Mouse (Mus musculus): ENCODE measurements around the gene Il33. TPM values are rescaled to one million over a fixed set of nuclear protein-coding genes. Genes with fewer than 3 reads are reported as not detected.
"Not testable (repeated sequence)": the region's sequence is repeated elsewhere in the genome, so short reads cannot be mapped to it uniquely, and the experiment has no call there.

Gene Il33
- polyA plus RNA-seq, 1 experiment: 3.1 TPM

GRCm38 (mm10) chr19:29930296-29930695 lies 5.4 kb downstream of the Il33 start:
- Histone ChIP-seq H3K36me3 (ENCODE audit: control insufficient read depth, insufficient read depth, low read length) (no peaks in the 10 kb centered on the region), H3K4me1 (ENCODE audit: control insufficient read depth, insufficient read depth, insufficient read length) (no peaks in the 10 kb centered on the region), H3K27me3 (ENCODE audit: control insufficient read depth, insufficient read depth, low read length) (no peaks in the 10 kb centered on the region), H3K4me3 (ENCODE audit: extremely low read depth, insufficient read depth, insufficient read length) (no peak overlapping the region), H3K27ac (ENCODE audit: insufficient read depth, low read length) (no peak overlapping the region)
- TF ChIP-seq POLR2A (IDR thresholded peaks at IDR 0.05; ENCODE audit: low read depth, low read length) (no peak), CTCF (IDR thresholded peaks at IDR 0.05; ENCODE audit: extremely low read depth, insufficient read depth, insufficient read length, insufficient replicate concordance) (no peak)
- no peak for DNase-seq (ENCODE audit: low read depth in 1 of 2, low spot score in 2 of 2)
- WGBS: 68% methylated on average over 5 of the region's 5 CpGs

GRCm38 (mm10) chr19:29937445-29937844 lies 12.5 kb downstream of the Il33 start:
- Histone ChIP-seq H3K27me3 (ENCODE audit: control insufficient read depth, insufficient read depth, low read length) (no peaks in the 10 kb centered on the region), H3K4me1 (ENCODE audit: control insufficient read depth, insufficient read depth, insufficient read length) (no peaks in the 10 kb centered on the region; the same call in 1 of the 2 replicates), H3K4me3 (ENCODE audit: extremely low read depth, insufficient read depth, insufficient read length) (no peak overlapping the region), H3K36me3 (ENCODE audit: control insufficient read depth, insufficient read depth, low read length) (no peaks in the 10 kb centered on the region), H3K27ac (ENCODE audit: insufficient read depth, low read length) (no peak overlapping the region)
- DNase-seq (ENCODE audit: low read depth in 1 of 2, low spot score in 2 of 2): no peak
- 25% methylated on average over 8 of the region's 8 CpGs for WGBS
- no peak for TF ChIP-seq CTCF (IDR thresholded peaks at IDR 0.05; ENCODE audit: extremely low read depth, insufficient read depth, insufficient read length, insufficient replicate concordance)
- TF ChIP-seq POLR2A (IDR thresholded peaks at IDR 0.05; ENCODE audit: low read depth, low read length): no peak

GRCm38 (mm10) chr19:29940239-29940638 lies 15.3 kb downstream of the Il33 start:
- no peak for DNase-seq (ENCODE audit: low read depth in 1 of 2, low spot score in 2 of 2)
- TF ChIP-seq CTCF (IDR thresholded peaks at IDR 0.05; ENCODE audit: extremely low read depth, insufficient read depth, insufficient read length, insufficient replicate concordance) (no peak), POLR2A (IDR thresholded peaks at IDR 0.05; ENCODE audit: low read depth, low read length) (no peak)
- H3K27ac ChIP-seq (ENCODE audit: insufficient read depth, low read length): no peak overlapping the region

GRCm38 (mm10) chr19:29941208-29941607 lies 16.3 kb downstream of the Il33 start:
- Histone ChIP-seq H3K27ac (ENCODE audit: insufficient read depth, low read length) (no peak overlapping the region), H3K4me1 (ENCODE audit: control insufficient read depth, insufficient read depth, insufficient read length) (peaks cover 5% of the 10 kb centered on the region; the same call in 1 of the 2 replicates), H3K4me3 (ENCODE audit: extremely low read depth, insufficient read depth, insufficient read length) (no peak overlapping the region), H3K27me3 (ENCODE audit: control insufficient read depth, insufficient read depth, low read length) (no peaks in the 10 kb centered on the region), H3K36me3 (ENCODE audit: control insufficient read depth, insufficient read depth, low read length) (no peaks in the 10 kb centered on the region)
- TF ChIP-seq CTCF (IDR thresholded peaks at IDR 0.05; ENCODE audit: extremely low read depth, insufficient read depth, insufficient read length, insufficient replicate concordance) (no peak), POLR2A (IDR thresholded peaks at IDR 0.05; ENCODE audit: low read depth, low read length) (no peak)
- no peak for DNase-seq (ENCODE audit: low read depth in 1 of 2, low spot score in 2 of 2)
- 93% methylated on average over 7 of the region's 7 CpGs for WGBS

More at GRCm38 (mm10) chr19:29940239-29940638, 15.3 kb downstream of the Il33 start:
- H3K4me1 ChIP-seq (ENCODE audit: control insufficient read depth, insufficient read depth, insufficient read length): no peaks in the 10 kb centered on the region; the same call in 1 of the 2 replicates
- whole genome bisulfite sequencing: 17% methylated on average over 6 of the region's 6 CpGs
- no peaks in the 10 kb centered on the region for H3K36me3 ChIP-seq (ENCODE audit: control insufficient read depth, insufficient read depth, low read length)
- no peaks in the 10 kb centered on the region for H3K27me3 ChIP-seq (ENCODE audit: control insufficient read depth, insufficient read depth, low read length)
- no peak overlapping the region for H3K4me3 ChIP-seq (ENCODE audit: extremely low read depth, insufficient read depth, insufficient read length)

- TF ChIP-seq CTCF (IDR thresholded peaks at IDR 0.05; ENCODE audit: extremely low read depth, insufficient read depth, insufficient read length, insufficient replicate concordance) (no peak), POLR2A (IDR thresholded peaks at IDR 0.05; ENCODE audit: low read depth, low read length) (no peak)
Measured at GRCm38 (mm10) chr19:29942358-29942757, 17.4 kb downstream of the Il33 start.

GRCm38 (mm10) chr19:29944426-29944825 lies 19.5 kb downstream of the Il33 start:
- TF ChIP-seq CTCF (IDR thresholded peaks at IDR 0.05; ENCODE audit: extremely low read depth, insufficient read depth, insufficient read length, insufficient replicate concordance) (no peak), POLR2A (IDR thresholded peaks at IDR 0.05; ENCODE audit: low read depth, low read length) (no peak)
- WGBS: 87% methylated on average over 5 of the region's 5 CpGs
- H3K4me1 ChIP-seq (ENCODE audit: control insufficient read depth, insufficient read depth, insufficient read length): peaks cover 5% of the 10 kb centered on the region; the same call in 1 of the 2 replicates

More at GRCm38 (mm10) chr19:29942358-29942757, 17.4 kb downstream of the Il33 start:
- Histone ChIP-seq H3K4me3 (ENCODE audit: extremely low read depth, insufficient read depth, insufficient read length) (no peak overlapping the region), H3K27me3 (ENCODE audit: control insufficient read depth, insufficient read depth, low read length) (no peaks in the 10 kb centered on the region), H3K36me3 (ENCODE audit: control insufficient read depth, insufficient read depth, low read length) (no peaks in the 10 kb centered on the region), H3K27ac (ENCODE audit: insufficient read depth, low read length) (no peak overlapping the region), H3K4me1 (ENCODE audit: control insufficient read depth, insufficient read depth, insufficient read length) (peaks cover 5% of the 10 kb centered on the region; the same call in 1 of the 2 replicates)
- 84% methylated on average over 6 of the region's 6 CpGs for WGBS
- DNase-seq (ENCODE audit: low read depth in 1 of 2, low spot score in 2 of 2): no peak

GRCm38 (mm10) chr19:29944935-29945334 lies 20.0 kb downstream of the Il33 start:
- WGBS: 89% methylated on average over 4 of the region's 4 CpGs
- not testable (repeated sequence) for H3K4me3 ChIP-seq (ENCODE audit: extremely low read depth, insufficient read depth, insufficient read length); H3K27me3 ChIP-seq (ENCODE audit: control insufficient read depth, insufficient read depth, low read length); DNase-seq (ENCODE audit: low read depth in 1 of 2, low spot score in 2 of 2); H3K27ac ChIP-seq (ENCODE audit: insufficient read depth, low read length); H3K36me3 ChIP-seq (ENCODE audit: control insufficient read depth, insufficient read depth, low read length); H3K4me1 ChIP-seq (ENCODE audit: control insufficient read depth, insufficient read depth, insufficient read length)

More at GRCm38 (mm10) chr19:29944426-29944825, 19.5 kb downstream of the Il33 start:
- Histone ChIP-seq H3K36me3 (ENCODE audit: control insufficient read depth, insufficient read depth, low read length) (no peaks in the 10 kb centered on the region), H3K27ac (ENCODE audit: insufficient read depth, low read length) (no peak overlapping the region), H3K27me3 (ENCODE audit: control insufficient read depth, insufficient read depth, low read length) (no peaks in the 10 kb centered on the region), H3K4me3 (ENCODE audit: extremely low read depth, insufficient read depth, insufficient read length) (no peak overlapping the region)
- no peak for DNase-seq (ENCODE audit: low read depth in 1 of 2, low spot score in 2 of 2)

Measured in spleen, adult 2 months (tissue).